Mouse (Mus musculus): ENCODE results near the gene Copg2. TPM values are rescaled to one million over a fixed set of nuclear protein-coding genes. Genes with fewer than 3 reads are reported as not detected.
"Not testable (repeated sequence)": the region's sequence is repeated elsewhere in the genome, so short reads cannot be mapped to it uniquely, and the experiment has no call there.

Copg2 gene
- polyA plus RNA-seq, 1 experiment, result 5.5 TPM

- Histone ChIP-seq H3K36me3 (ENCODE audit: control insufficient read depth, insufficient read depth, low read length) (peaks cover 8% of the 10 kb centered on the region), H3K4me1 (ENCODE audit: control insufficient read depth, insufficient read depth, insufficient read length) (no peaks in the 10 kb centered on the region), H3K4me3 (ENCODE audit: extremely low read depth, insufficient read depth, insufficient read length) (no peak overlapping the region), H3K27ac (ENCODE audit: insufficient read depth, low read length) (no peak overlapping the region), H3K27me3 (ENCODE audit: control insufficient read depth, insufficient read depth, low read length) (no peaks in the 10 kb centered on the region)
- TF ChIP-seq CTCF (IDR thresholded peaks at IDR 0.05; ENCODE audit: extremely low read depth, insufficient read depth, insufficient read length, insufficient replicate concordance) (no peak), POLR2A (IDR thresholded peaks at IDR 0.05; ENCODE audit: low read depth, low read length) (no peak)
- 95% methylated on average over 2 of the region's 2 CpGs for WGBS
- no peak for DNase-seq (ENCODE audit: low read depth in 1 of 2, low spot score in 2 of 2)
Observed at GRCm38 (mm10) chr6:30855205-30855604, 41.4 kb downstream of the Copg2 start.

- no peak for TF ChIP-seq CTCF (IDR thresholded peaks at IDR 0.05; ENCODE audit: extremely low read depth, insufficient read depth, insufficient read length, insufficient replicate concordance)
- Histone ChIP-seq H3K4me3 (ENCODE audit: extremely low read depth, insufficient read depth, insufficient read length) (no peak overlapping the region), H3K27me3 (ENCODE audit: control insufficient read depth, insufficient read depth, low read length) (no peaks in the 10 kb centered on the region), H3K27ac (ENCODE audit: insufficient read depth, low read length) (no peak overlapping the region), H3K36me3 (ENCODE audit: control insufficient read depth, insufficient read depth, low read length) (peaks cover 1% of the 10 kb centered on the region), H3K4me1 (ENCODE audit: control insufficient read depth, insufficient read depth, insufficient read length) (no peaks in the 10 kb centered on the region)
- DNase-seq (ENCODE audit: low read depth in 1 of 2, low spot score in 2 of 2), result no peak
- WGBS, result 81% methylated on average over 2 of the region's 2 CpGs
Observed at GRCm38 (mm10) chr6:30849818-30850217, 46.8 kb downstream of the Copg2 start.

GRCm38 (mm10) chr6:30832241-30832640, 64.4 kb downstream of the Copg2 start:
- no peak for DNase-seq (ENCODE audit: low read depth in 1 of 2, low spot score in 2 of 2)
- no peaks in the 10 kb centered on the region for H3K27me3 ChIP-seq (ENCODE audit: control insufficient read depth, insufficient read depth, low read length)
- no peak overlapping the region for H3K4me3 ChIP-seq (ENCODE audit: extremely low read depth, insufficient read depth, insufficient read length)
- 93% methylated on average over 2 of the region's 2 CpGs for WGBS
- H3K36me3 ChIP-seq (ENCODE audit: control insufficient read depth, insufficient read depth, low read length), result no peaks in the 10 kb centered on the region
- TF ChIP-seq POLR2A (IDR thresholded peaks at IDR 0.05; ENCODE audit: low read depth, low read length) (no peak), CTCF (IDR thresholded peaks at IDR 0.05; ENCODE audit: extremely low read depth, insufficient read depth, insufficient read length, insufficient replicate concordance) (no peak)
- no peak overlapping the region for H3K27ac ChIP-seq (ENCODE audit: insufficient read depth, low read length)
- no peaks in the 10 kb centered on the region for H3K4me1 ChIP-seq (ENCODE audit: control insufficient read depth, insufficient read depth, insufficient read length)

GRCm38 (mm10) chr6:30813626-30814025, 83.0 kb downstream of the Copg2 start:
- H3K4me3 ChIP-seq (ENCODE audit: extremely low read depth, insufficient read depth, insufficient read length), result no peak overlapping the region
- no peaks in the 10 kb centered on the region for H3K4me1 ChIP-seq (ENCODE audit: control insufficient read depth, insufficient read depth, insufficient read length)
- no peaks in the 10 kb centered on the region for H3K27me3 ChIP-seq (ENCODE audit: control insufficient read depth, insufficient read depth, low read length)
- no peak for DNase-seq (ENCODE audit: low read depth in 1 of 2, low spot score in 2 of 2)
- H3K27ac ChIP-seq (ENCODE audit: insufficient read depth, low read length), result no peak overlapping the region
- H3K36me3 ChIP-seq (ENCODE audit: control insufficient read depth, insufficient read depth, low read length), result peaks cover 15% of the 10 kb centered on the region
- no peak for TF ChIP-seq POLR2A (IDR thresholded peaks at IDR 0.05; ENCODE audit: low read depth, low read length)
- TF ChIP-seq CTCF (IDR thresholded peaks at IDR 0.05; ENCODE audit: extremely low read depth, insufficient read depth, insufficient read length, insufficient replicate concordance), result no peak

- H3K27me3 ChIP-seq (ENCODE audit: control insufficient read depth, insufficient read depth, low read length), result no peaks in the 10 kb centered on the region
- no peaks in the 10 kb centered on the region; the same call in 1 of the 2 replicates for H3K4me1 ChIP-seq (ENCODE audit: control insufficient read depth, insufficient read depth, insufficient read length)
- H3K4me3 ChIP-seq (ENCODE audit: extremely low read depth, insufficient read depth, insufficient read length), result no peak overlapping the region
- DNase-seq (ENCODE audit: low read depth in 1 of 2, low spot score in 2 of 2), result no peak
- TF ChIP-seq CTCF (IDR thresholded peaks at IDR 0.05; ENCODE audit: extremely low read depth, insufficient read depth, insufficient read length, insufficient replicate concordance) (no peak), POLR2A (IDR thresholded peaks at IDR 0.05; ENCODE audit: low read depth, low read length) (no peak)
- peaks cover 15% of the 10 kb centered on the region for H3K36me3 ChIP-seq (ENCODE audit: control insufficient read depth, insufficient read depth, low read length)
- no peak overlapping the region for H3K27ac ChIP-seq (ENCODE audit: insufficient read depth, low read length)
- 93% methylated on average over 5 of the region's 5 CpGs for WGBS
Observed at GRCm38 (mm10) chr6:30805053-30805752, 91.4 kb downstream of the Copg2 start.

GRCm38 (mm10) chr6:30804389-30805052, 92.1 kb downstream of the Copg2 start:
- H3K27me3 ChIP-seq (ENCODE audit: control insufficient read depth, insufficient read depth, low read length); H3K27ac ChIP-seq (ENCODE audit: insufficient read depth, low read length); H3K4me1 ChIP-seq (ENCODE audit: control insufficient read depth, insufficient read depth, insufficient read length); H3K4me3 ChIP-seq (ENCODE audit: extremely low read depth, insufficient read depth, insufficient read length): not testable (repeated sequence)
- peak; percentile 5 to 50 for DNase-seq (ENCODE audit: low read depth in 1 of 2, low spot score in 2 of 2)
- WGBS, result 77% methylated on average over 6 of the region's 6 CpGs
- H3K36me3 ChIP-seq (ENCODE audit: control insufficient read depth, insufficient read depth, low read length), result peaks cover 12% of the 10 kb centered on the region

GRCm38 (mm10) chr6:30802915-30803314, 93.7 kb downstream of the Copg2 start:
- not testable (repeated sequence) for H3K27me3 ChIP-seq (ENCODE audit: control insufficient read depth, insufficient read depth, low read length); H3K27ac ChIP-seq (ENCODE audit: insufficient read depth, low read length); H3K4me3 ChIP-seq (ENCODE audit: extremely low read depth, insufficient read depth, insufficient read length); H3K4me1 ChIP-seq (ENCODE audit: control insufficient read depth, insufficient read depth, insufficient read length); H3K36me3 ChIP-seq (ENCODE audit: control insufficient read depth, insufficient read depth, low read length); DNase-seq (ENCODE audit: low read depth in 1 of 2, low spot score in 2 of 2)
- WGBS, result 88% methylated on average over 7 of the region's 7 CpGs
